Mouse (Mus musculus): ENCODE measurements around the gene Mtmr11. TPM values are rescaled to one million over a fixed set of nuclear protein-coding genes. Genes with fewer than 3 reads are reported as not detected.
"Not testable (repeated sequence)": the region's sequence is repeated elsewhere in the genome, so short reads cannot be mapped to it uniquely, and the experiment has no call there.

The Mtmr11 gene
- total RNA-seq, 2 experiments from 2014 or later: 6.9 to 8.5 TPM

- no peak for DNase-seq (ENCODE audit: low spot score in 2 of 2)
Observed at GRCm38 (mm10) chr3:96171583-96172196, 9.9 kb downstream of the Mtmr11 start.

- peak; percentile 78 to 80 for DNase-seq (ENCODE audit: low spot score in 2 of 2)
Observed at GRCm38 (mm10) chr3:96172197-96173178, 10.7 kb downstream of the Mtmr11 start, which contains the start of gene Sf3b4. Sf3b4 (plus strand) TSS chr3:96172332.

- no peak for DNase-seq (ENCODE audit: low spot score in 2 of 2)
Observed at GRCm38 (mm10) chr3:96173185-96173584, 11.4 kb downstream of the Mtmr11 start.

GRCm38 (mm10) chr3:96174042-96174441 lies 12.2 kb downstream of the Mtmr11 start:
- not testable (repeated sequence) for DNase-seq (ENCODE audit: low spot score in 2 of 2)

GRCm38 (mm10) chr3:96175251-96175650 lies 13.4 kb downstream of the Mtmr11 start:
- DNase-seq (ENCODE audit: low spot score in 2 of 2): no peak

- DNase-seq (ENCODE audit: low spot score in 2 of 2): no peak
Observed at GRCm38 (mm10) chr3:96178427-96178826, 16.6 kb downstream of the Mtmr11 start.

GRCm38 (mm10) chr3:96178902-96179301 lies 17.1 kb downstream of the Mtmr11 start:
- DNase-seq (ENCODE audit: low spot score in 2 of 2): no peak

- no peak for DNase-seq (ENCODE audit: low spot score in 2 of 2)
Observed at GRCm38 (mm10) chr3:96179531-96179930, 17.7 kb downstream of the Mtmr11 start.

GRCm38 (mm10) chr3:96180727-96181477 lies 19.1 kb downstream of the Mtmr11 start, which contains the start of gene Sv2a:
Sv2a (plus strand) TSS chr3:96181151.
- peak; percentile 74 to 77 for DNase-seq (ENCODE audit: low spot score in 2 of 2)

- DNase-seq (ENCODE audit: low spot score in 2 of 2): peak; percentile 31 to 37
Observed at GRCm38 (mm10) chr3:96181510-96182381, 19.9 kb downstream of the Mtmr11 start.

GRCm38 (mm10) chr3:96182382-96182776 lies 20.6 kb downstream of the Mtmr11 start:
- peak in 1 of 2 experiments; percentile 42 for DNase-seq (ENCODE audit: low spot score in 2 of 2)

GRCm38 (mm10) chr3:96192977-96193376 lies 31.2 kb downstream of the Mtmr11 start:
- no peak for DNase-seq (ENCODE audit: low spot score in 2 of 2)

- no peak for DNase-seq (ENCODE audit: low spot score in 2 of 2)
Observed at GRCm38 (mm10) chr3:96194966-96195365, 33.2 kb downstream of the Mtmr11 start.

GRCm38 (mm10) chr3:96195616-96196313 lies 34.0 kb downstream of the Mtmr11 start:
- no peak for DNase-seq (ENCODE audit: low spot score in 2 of 2)

- DNase-seq (ENCODE audit: low spot score in 2 of 2): no peak
Observed at GRCm38 (mm10) chr3:96196437-96197128, 34.8 kb downstream of the Mtmr11 start.

GRCm38 (mm10) chr3:96197129-96197749 lies 35.4 kb downstream of the Mtmr11 start:
- DNase-seq (ENCODE audit: low spot score in 2 of 2): peak; percentile 88 to 94

- no peak for DNase-seq (ENCODE audit: low spot score in 2 of 2)
Observed at GRCm38 (mm10) chr3:96198181-96198580, 36.4 kb downstream of the Mtmr11 start.

- not testable (repeated sequence) for DNase-seq (ENCODE audit: low spot score in 2 of 2)
Observed at GRCm38 (mm10) chr3:96198601-96199251, 36.9 kb downstream of the Mtmr11 start.
